Mouse (Mus musculus): ENCODE data around the gene Actn3. TPM values are rescaled to one million over a fixed set of nuclear protein-coding genes. Genes with fewer than 3 reads are reported as not detected.
A peak's percentile ranks its signal among the peaks of the same experiment; 100 is the strongest.

Actn3 gene
- polyA plus RNA-seq, 1 experiment from 2014 or later, result 4.0 TPM

- TF ChIP-seq CTCF (IDR thresholded peaks at IDR 0.05; ENCODE audit: low read depth), result no peak
- DNase-seq (ENCODE audit: low spot score) (peak; percentile 60), ATAC-seq (replicated peaks; ENCODE audit: low FRiP score, low read depth) (peak; percentile 57; the same call in 1 of the 2 replicates)
- 0 out of 2 replicates have a peak, but pooled peaks cover 6% of the 10 kb centered on the region for H3K4me1 ChIP-seq (replicated peaks; ENCODE audit: insufficient read depth, low read length)
- no peaks in the 10 kb centered on the region for H3K27me3 ChIP-seq (ENCODE audit: insufficient read depth, low read length)
- H3K9me3 ChIP-seq (replicated peaks; ENCODE audit: low read length), result no peaks in the 10 kb centered on the region
- H3K9ac ChIP-seq (ENCODE audit: low read depth, low read length), result no peak overlapping the region
- peak overlapping the region; percentile 23 for H3K4me2 ChIP-seq (ENCODE audit: low read length)
- 6% methylated on average over 17 of the region's 17 CpGs for WGBS
- H3K27ac ChIP-seq, result no peak overlapping the region
- no peak overlapping the region for H3K4me3 ChIP-seq (replicated peaks; ENCODE audit: low read depth, low read length)
- no peaks in the 10 kb centered on the region for H3K36me3 ChIP-seq (ENCODE audit: insufficient read depth, low read length)
Measured at GRCm38 (mm10) chr19:4865147-4865546, 12.6 kb downstream of the Actn3 start.

- H3K36me3 ChIP-seq (ENCODE audit: insufficient read depth, low read length), result no peaks in the 10 kb centered on the region
- H3K9me3 ChIP-seq (replicated peaks; ENCODE audit: low read length), result no peaks in the 10 kb centered on the region
- no peak overlapping the region for H3K9ac ChIP-seq (ENCODE audit: low read depth, low read length)
- 0 out of 2 replicates have a peak, but pooled peaks cover 6% of the 10 kb centered on the region for H3K4me1 ChIP-seq (replicated peaks; ENCODE audit: insufficient read depth, low read length)
- DNase-seq (ENCODE audit: low spot score), result no peak
- WGBS, result 71% methylated on average over 6 of the region's 6 CpGs
- H3K27me3 ChIP-seq (ENCODE audit: insufficient read depth, low read length), result no peaks in the 10 kb centered on the region
- no peak for ATAC-seq (replicated peaks; ENCODE audit: low FRiP score, low read depth)
- TF ChIP-seq CTCF (IDR thresholded peaks at IDR 0.05; ENCODE audit: low read depth), result no peak
- no peak overlapping the region for H3K27ac ChIP-seq
- H3K4me3 ChIP-seq (replicated peaks; ENCODE audit: low read depth, low read length), result no peak overlapping the region
- no peak overlapping the region for H3K4me2 ChIP-seq (ENCODE audit: low read length)
Measured at GRCm38 (mm10) chr19:4863048-4863447, 14.7 kb downstream of the Actn3 start.

- TF ChIP-seq CTCF (IDR thresholded peaks at IDR 0.05; ENCODE audit: low read depth), result no peak
- Histone ChIP-seq H3K4me1 (replicated peaks; ENCODE audit: insufficient read depth, low read length) (no peaks in the 10 kb centered on the region), H3K36me3 (ENCODE audit: insufficient read depth, low read length) (no peaks in the 10 kb centered on the region), H3K27me3 (ENCODE audit: insufficient read depth, low read length) (no peaks in the 10 kb centered on the region), H3K4me3 (replicated peaks; ENCODE audit: low read depth, low read length) (no peak overlapping the region), H3K9ac (ENCODE audit: low read depth, low read length) (no peak overlapping the region), H3K4me2 (ENCODE audit: low read length) (no peak overlapping the region), H3K27ac (no peak overlapping the region), H3K9me3 (replicated peaks; ENCODE audit: low read length) (no peaks in the 10 kb centered on the region)
- WGBS, result 71% methylated on average over 6 of the region's 6 CpGs
- no peak for ATAC-seq (replicated peaks; ENCODE audit: low FRiP score, low read depth)
- DNase-seq (ENCODE audit: low spot score), result no peak
Measured at GRCm38 (mm10) chr19:4859081-4859480, 18.6 kb downstream of the Actn3 start.

GRCm38 (mm10) chr19:4855951-4856350 is 21.8 kb downstream of the Actn3 start:
- DNase-seq (ENCODE audit: low spot score) (no peak), ATAC-seq (replicated peaks; ENCODE audit: low FRiP score, low read depth) (no peak)
- Histone ChIP-seq H3K9ac (ENCODE audit: low read depth, low read length) (no peak overlapping the region), H3K9me3 (replicated peaks; ENCODE audit: low read length) (no peaks in the 10 kb centered on the region), H3K27ac (no peak overlapping the region), H3K4me3 (replicated peaks; ENCODE audit: low read depth, low read length) (no peak overlapping the region), H3K36me3 (ENCODE audit: insufficient read depth, low read length) (no peaks in the 10 kb centered on the region), H3K4me1 (replicated peaks; ENCODE audit: insufficient read depth, low read length) (no peaks in the 10 kb centered on the region), H3K27me3 (ENCODE audit: insufficient read depth, low read length) (no peaks in the 10 kb centered on the region), H3K4me2 (ENCODE audit: low read length) (peak overlapping the region; percentile 97)
- WGBS, result 82% methylated on average over 4 of the region's 4 CpGs
- no peak for TF ChIP-seq CTCF (IDR thresholded peaks at IDR 0.05; ENCODE audit: low read depth)

- WGBS, result 2% methylated on average over 14 of the region's 14 CpGs
- no peaks in the 10 kb centered on the region for H3K27me3 ChIP-seq (ENCODE audit: insufficient read depth, low read length)
- ATAC-seq (replicated peaks; ENCODE audit: low FRiP score, low read depth), result no peak; the same call in none of the 2 replicates
Measured at GRCm38 (mm10) chr19:4855470-4855820, 22.3 kb downstream of the Actn3 start.

GRCm38 (mm10) chr19:4854552-4855469 is 22.9 kb downstream of the Actn3 start, which contains the start of gene Ctsf:
TSS of gene Ctsf (plus strand) at chr19:4855130.
- peak; percentile 85 for ATAC-seq (replicated peaks; ENCODE audit: low FRiP score, low read depth)
- H3K36me3 ChIP-seq (ENCODE audit: insufficient read depth, low read length), result no peaks in the 10 kb centered on the region
- H3K4me3 ChIP-seq (replicated peaks; ENCODE audit: low read depth, low read length), result peak within 1 kb of the TSS; percentile 58
- DNase-seq (ENCODE audit: low spot score), result peak; percentile 92
- no peak within 1 kb of the TSS for H3K27ac ChIP-seq
- no peaks in the 10 kb centered on the region for H3K27me3 ChIP-seq (ENCODE audit: insufficient read depth, low read length)
- H3K9me3 ChIP-seq (replicated peaks; ENCODE audit: low read length), result no peaks in the 10 kb centered on the region
- peak within 1 kb of the TSS; percentile 63 for H3K9ac ChIP-seq (ENCODE audit: low read depth, low read length)
- peak; percentile 8; the same call in 1 of the 2 replicates for TF ChIP-seq CTCF (IDR thresholded peaks at IDR 0.05; ENCODE audit: low read depth)
- WGBS, result 3% methylated on average over 45 of the region's 45 CpGs
- no peaks in the 10 kb centered on the region for H3K4me1 ChIP-seq (replicated peaks; ENCODE audit: insufficient read depth, low read length)
- peak within 1 kb of the TSS; percentile 97 for H3K4me2 ChIP-seq (ENCODE audit: low read length)

More at GRCm38 (mm10) chr19:4855470-4855820, 22.3 kb downstream of the Actn3 start:
- Histone ChIP-seq H3K4me3 (replicated peaks; ENCODE audit: low read depth, low read length) (peak overlapping the region; percentile 58), H3K36me3 (ENCODE audit: insufficient read depth, low read length) (no peaks in the 10 kb centered on the region), H3K9ac (ENCODE audit: low read depth, low read length) (peak overlapping the region; percentile 63), H3K9me3 (replicated peaks; ENCODE audit: low read length) (no peaks in the 10 kb centered on the region), H3K4me2 (ENCODE audit: low read length) (peak overlapping the region; percentile 97), H3K27ac (no peak overlapping the region), H3K4me1 (replicated peaks; ENCODE audit: insufficient read depth, low read length) (no peaks in the 10 kb centered on the region)
- no peak for TF ChIP-seq CTCF (IDR thresholded peaks at IDR 0.05; ENCODE audit: low read depth)
- DNase-seq (ENCODE audit: low spot score), result peak; percentile 12

Data from kidney, postnatal 0 days (tissue).